Comparison of ENCODE assay signal across 8 mouse cellular contexts in the genomic region with DNA sequence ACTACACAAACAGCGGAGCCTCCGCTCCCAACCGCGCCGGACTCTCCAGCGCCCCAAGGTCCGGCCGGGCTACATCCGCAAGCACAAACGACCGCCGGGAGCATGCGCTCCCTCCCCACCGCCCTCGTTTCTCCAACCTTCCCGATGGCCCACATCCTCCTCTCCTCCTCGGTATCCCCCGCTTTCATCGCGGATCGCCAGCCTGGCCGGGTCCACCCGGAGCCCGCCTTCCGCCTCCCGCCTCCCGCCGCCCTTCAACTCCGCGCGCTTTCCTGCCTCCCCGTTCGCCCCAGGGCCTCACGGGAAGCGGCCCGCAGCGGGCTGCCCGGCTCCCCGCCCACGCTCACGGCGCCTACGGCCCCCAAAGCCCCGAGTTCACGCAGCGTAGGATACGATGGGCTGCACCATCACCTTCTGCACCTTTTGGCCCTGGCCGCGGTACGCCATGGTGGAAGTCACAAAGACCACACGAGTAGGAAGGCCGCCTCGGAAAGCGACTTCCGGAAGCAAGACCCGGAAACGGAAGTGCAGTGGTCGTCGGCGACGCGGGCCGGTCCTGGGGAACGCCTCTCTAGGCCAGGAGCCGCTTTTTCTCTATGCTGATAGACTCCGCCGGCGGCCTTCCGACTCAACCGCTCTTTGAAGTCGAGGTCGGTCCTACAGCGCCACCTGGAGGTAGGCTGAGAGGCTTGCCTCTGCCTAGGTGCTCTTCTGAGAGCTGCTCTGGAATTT. TPM values are rescaled to one million over a fixed set of nuclear protein-coding genes. Genes with fewer than 3 reads are reported as not detected.
DNase-seq lines count a peak whose midpoint lies in the region; ATAC-seq lines count a peak whose summit lies in the region.

Gene Snrpe, minus strand, starts transcription at position 521 of the 732 bp plus-strand sequence.

- peaks cover 59% of the 10 kb centered on the region for H3K36me3 ChIP-seq in heart, embryonic 13.5 days
- peaks cover 48% of the 10 kb centered on the region for H3K36me3 ChIP-seq in liver, embryonic 12.5 days
- peaks cover 37% of the 10 kb centered on the region for H3K36me3 ChIP-seq in stomach, embryonic 15.5 days

- H3K4me2 ChIP-seq in heart, embryonic 13.5 days: peak within 1 kb of the TSS; percentile 71
- peak within 1 kb of the TSS; percentile 77 for H3K4me2 ChIP-seq in liver, embryonic 12.5 days
- peak within 1 kb of the TSS; percentile 62 for H3K4me2 ChIP-seq in stomach, embryonic 15.5 days

- H3K4me1 ChIP-seq in brown adipose tissue, adult 24 weeks (ENCODE audit: control insufficient read depth, insufficient read depth, insufficient read length, low read length): no peaks in the 10 kb centered on the region
- peaks cover 18% of the 10 kb centered on the region for H3K4me1 ChIP-seq in heart, embryonic 13.5 days
- H3K4me1 ChIP-seq in liver, embryonic 12.5 days: peaks cover 31% of the 10 kb centered on the region
- H3K4me1 ChIP-seq in stomach, embryonic 15.5 days: no peaks in the 10 kb centered on the region

- peak; percentile 99 for DNase-seq in CD4-positive, CD25-positive, alpha-beta regulatory T cell, adult 2 months (ENCODE audit: low read depth, low spot score)
- peak; percentile 74 for DNase-seq in fat pad, adult 2 months (ENCODE audit: extremely low read depth, low read depth, low spot score)
- peak; percentile 98 for DNase-seq in kidney, postnatal 10 days
- DNase-seq in natural killer cell, adult 2 months (ENCODE audit: low spot score in 2 of 2): peak; percentile 94 to 97

- ATAC-seq in heart, embryonic 13.5 days (ENCODE audit: extremely low read depth, insufficient number of reproducible peaks, low FRiP score, low TSS enrichment): peak; percentile 91
- ATAC-seq in liver, embryonic 12.5 days: peak; percentile 97
- peak; percentile 98 for ATAC-seq in stomach, embryonic 15.5 days (ENCODE audit: insufficient read depth, low FRiP score, low read depth)

- H3K27me3 ChIP-seq in heart, embryonic 13.5 days (replicated peaks): no peaks in the 10 kb centered on the region
- no peaks in the 10 kb centered on the region for H3K27me3 ChIP-seq in liver, embryonic 12.5 days (replicated peaks)
- H3K27me3 ChIP-seq in stomach, embryonic 15.5 days (replicated peaks): no peaks in the 10 kb centered on the region

- WGBS in heart, embryonic 13.5 days: under 1% methylated on average over 73 of the region's 73 CpGs
- WGBS in liver, embryonic 12.5 days (ENCODE audit: insufficient replicate concordance): under 1% methylated on average over 73 of the region's 73 CpGs
- under 1% methylated on average over 73 of the region's 73 CpGs for WGBS in stomach, embryonic 15.5 days

- no peaks in the 10 kb centered on the region for H3K9me3 ChIP-seq in heart, embryonic 13.5 days
- no peaks in the 10 kb centered on the region for H3K9me3 ChIP-seq in liver, embryonic 12.5 days (replicated peaks)
- no peaks in the 10 kb centered on the region for H3K9me3 ChIP-seq in stomach, embryonic 15.5 days

- H3K4me3 ChIP-seq in brown adipose tissue, adult 24 weeks (ENCODE audit: insufficient read depth, low read depth, low read length): peak within 1 kb of the TSS; percentile 99
- peak within 1 kb of the TSS; percentile 82 for H3K4me3 ChIP-seq in heart, embryonic 13.5 days
- H3K4me3 ChIP-seq in liver, embryonic 12.5 days: peak within 1 kb of the TSS; percentile 93
- H3K4me3 ChIP-seq in stomach, embryonic 15.5 days (replicated peaks): peak within 1 kb of the TSS; percentile 97

- H3K27ac ChIP-seq in brown adipose tissue, adult 24 weeks (replicated peaks; ENCODE audit: low read depth, low read length): peak within 1 kb of the TSS; percentile 96
- peak within 1 kb of the TSS; percentile 95 for H3K27ac ChIP-seq in heart, embryonic 13.5 days (replicated peaks)
- H3K27ac ChIP-seq in liver, embryonic 12.5 days: peak within 1 kb of the TSS; percentile 90
- peak within 1 kb of the TSS; percentile 93 for H3K27ac ChIP-seq in stomach, embryonic 15.5 days

- peak within 1 kb of the TSS; percentile 96 for H3K9ac ChIP-seq in heart, embryonic 13.5 days
- H3K9ac ChIP-seq in liver, embryonic 12.5 days: peak within 1 kb of the TSS; percentile 93
- peak within 1 kb of the TSS; percentile 95 for H3K9ac ChIP-seq in stomach, embryonic 15.5 days

RNA-seq across cellular contexts. Expression of gene Snrpe, which starts in this region (rescaled TPM):
- 118 and 128 TPM in 2 replicates for polyA plus RNA-seq in brown adipose tissue, adult 24 weeks (2012; ENCODE audit: insufficient read depth, insufficient read length, missing spikeins)
- 454 and 519 TPM in 2 replicates for polyA plus RNA-seq in heart, embryonic 13.5 days (2015; fragmentation: Nextera tagmentation; extraction: Ambion mirVana)
- polyA plus RNA-seq in liver, embryonic 12.5 days (2016; fragmentation: Nextera tagmentation; extraction: Ambion mirVana): 511 and 534 TPM in 2 replicates
- 574 and 580 TPM in 2 replicates for polyA plus RNA-seq in stomach, embryonic 15.5 days (2015; fragmentation: Nextera tagmentation; extraction: Ambion mirVana)

Comparison
In these comparisons a context has a peak if more than half of its experiments do, and no peak if none do; other contexts are left out.
1. Peak in every context shown above with its lines: DNase-seq, ATAC-seq, H3K4me3 ChIP-seq and H3K27ac ChIP-seq.